Mouse (Mus musculus) kidney, adult 11 months (tissue): ENCODE measurements around the gene Sh2b1.
"Not testable (repeated sequence)": the region's sequence is repeated elsewhere in the genome, so short reads cannot be mapped to it uniquely, and the experiment has no call there.

Experiments
- DNase-seq: peaks from one replicate; pipeline ENCODE4 v3.0.0; 2022

Sh2b1 gene

GRCm38 (mm10) chr7:126474993-126475581, at the start of gene Sh2b1:
Gene Sh2b1 (minus strand): TSS chr7:126475424.
- DNase-seq: peak; percentile 91

DNA sequence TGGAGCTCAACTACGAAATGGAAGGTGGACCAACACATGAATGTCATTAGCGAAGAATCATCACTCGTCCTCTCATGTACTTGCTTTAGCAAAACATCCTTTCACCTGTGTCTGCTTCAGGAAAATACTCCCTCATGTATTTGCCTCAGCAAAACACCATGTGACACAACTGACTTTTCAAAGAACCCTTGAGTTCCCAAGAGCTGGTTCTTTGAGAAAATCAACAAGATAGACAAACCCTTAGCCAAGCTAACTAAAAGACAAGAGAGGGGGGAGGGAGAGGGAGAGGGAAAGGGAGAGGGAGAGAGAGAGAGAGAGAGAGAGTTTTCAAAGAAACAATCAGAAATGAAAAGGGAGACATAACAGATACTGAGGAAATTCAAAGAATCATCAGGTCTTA, 48.1 kb upstream of the Sh2b1 start:
- no peak for DNase-seq

GRCm38 (mm10) chr7:126519513-126519912, 44.3 kb upstream of the Sh2b1 start:
- no peak for DNase-seq

GRCm38 (mm10) chr7:126518261-126518941, 43.2 kb upstream of the Sh2b1 start:
- DNase-seq: no peak

- no peak for DNase-seq
Observed at GRCm38 (mm10) chr7:126511287-126511686, 36.1 kb upstream of the Sh2b1 start.

GRCm38 (mm10) chr7:126507126-126507778, 32.0 kb upstream of the Sh2b1 start:
- no peak for DNase-seq

DNA sequence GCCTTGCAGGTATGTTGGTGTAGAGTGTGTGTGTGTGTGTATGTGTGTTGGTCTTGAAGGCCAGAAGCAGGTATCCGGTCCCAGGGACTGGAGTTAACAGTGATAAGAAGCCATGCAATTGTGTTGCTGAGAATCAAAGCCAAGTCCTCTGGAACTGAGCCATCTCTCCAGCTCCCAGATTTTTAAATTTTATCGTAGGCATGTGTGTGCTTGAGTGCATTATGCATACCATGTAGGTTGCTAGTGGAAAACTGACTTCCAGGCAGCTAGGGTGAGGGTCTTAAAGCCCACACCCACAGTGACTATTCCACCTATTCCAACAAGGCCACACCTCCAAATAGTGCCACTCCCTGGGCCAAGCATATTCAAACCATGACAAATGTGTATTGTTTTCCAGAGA, 29.7 kb upstream of the Sh2b1 start:
- no peak for DNase-seq

GRCm38 (mm10) chr7:126503273-126503878, 28.2 kb upstream of the Sh2b1 start, which contains the start of gene Atxn2l:
Gene Atxn2l (minus strand): TSS chr7:126503437.
- peak; percentile 98 for DNase-seq

DNA sequence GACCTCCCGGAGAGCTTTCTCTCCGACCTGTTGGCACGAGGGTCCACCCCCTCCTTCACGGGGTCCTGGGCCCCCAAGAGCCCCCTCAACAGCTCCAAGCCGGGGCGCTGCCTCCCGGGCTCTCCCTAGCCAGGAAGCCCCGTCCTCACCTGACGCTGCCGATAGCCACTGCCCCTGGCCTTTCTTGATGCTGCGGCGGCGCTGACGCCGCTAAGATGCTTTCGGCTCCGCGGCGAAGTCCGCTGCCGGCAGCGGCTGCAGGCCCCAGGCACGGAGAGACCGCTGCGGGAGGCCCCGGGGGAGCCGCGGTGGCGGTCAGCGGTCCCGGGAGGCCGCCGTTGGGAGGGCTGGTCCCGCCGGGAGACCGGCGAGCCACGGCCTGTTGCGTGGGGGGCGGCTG, 27.5 kb upstream of the Sh2b1 start:
- DNase-seq: no peak

DNA sequence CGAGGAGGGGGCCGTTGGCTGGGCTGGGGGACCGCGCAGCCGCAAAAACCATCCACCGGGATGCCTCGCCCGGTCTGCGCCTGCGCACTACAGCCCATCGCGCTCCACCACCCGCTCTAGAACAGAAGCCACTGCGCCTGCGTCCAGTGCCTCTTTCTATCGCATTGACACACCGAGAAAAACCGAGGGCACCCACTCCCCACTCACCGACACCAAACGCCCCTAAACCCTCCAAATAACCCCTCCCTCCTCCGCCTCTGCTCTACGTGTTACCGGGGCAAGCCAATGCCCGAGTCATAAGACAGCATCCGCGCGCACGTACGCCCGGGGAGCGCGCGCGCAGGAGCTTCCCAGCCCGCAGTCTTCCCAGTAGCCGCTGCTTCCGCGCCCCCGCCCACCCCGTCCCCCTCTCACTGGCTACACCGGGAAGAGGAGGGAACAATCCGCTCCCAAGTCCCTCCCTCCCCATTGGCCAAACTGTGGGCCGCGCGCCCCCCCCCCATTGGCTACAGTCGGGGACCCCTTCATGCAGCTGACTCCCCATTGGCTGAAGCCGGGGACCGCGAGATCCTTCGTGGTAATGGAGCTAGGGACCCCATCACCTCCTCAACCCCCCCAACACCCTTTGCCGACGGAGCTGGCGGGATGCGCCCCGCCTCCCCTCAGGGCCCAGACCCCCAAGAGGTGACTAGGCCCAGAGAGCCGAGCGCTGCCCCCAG, 27.0 kb upstream of the Sh2b1 start:
- DNase-seq: peak; percentile 93

DNA sequence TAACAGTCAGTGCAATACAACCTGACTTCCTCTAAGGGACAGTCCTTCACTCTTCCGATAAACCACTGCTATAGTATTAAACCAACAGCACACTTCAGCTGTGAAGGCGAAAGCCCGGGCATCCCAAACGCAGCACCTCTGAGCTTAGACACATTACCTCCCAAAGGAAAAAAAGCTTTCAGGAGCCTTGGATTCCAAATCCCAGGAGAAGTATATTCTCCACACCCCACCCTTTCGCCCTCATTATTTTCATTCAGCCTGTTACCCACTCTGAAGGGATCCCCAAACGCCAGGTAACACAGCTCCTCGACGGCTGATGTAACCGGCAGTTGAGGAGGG, 26.4 kb upstream of the Sh2b1 start:
- DNase-seq: no peak

DNA sequence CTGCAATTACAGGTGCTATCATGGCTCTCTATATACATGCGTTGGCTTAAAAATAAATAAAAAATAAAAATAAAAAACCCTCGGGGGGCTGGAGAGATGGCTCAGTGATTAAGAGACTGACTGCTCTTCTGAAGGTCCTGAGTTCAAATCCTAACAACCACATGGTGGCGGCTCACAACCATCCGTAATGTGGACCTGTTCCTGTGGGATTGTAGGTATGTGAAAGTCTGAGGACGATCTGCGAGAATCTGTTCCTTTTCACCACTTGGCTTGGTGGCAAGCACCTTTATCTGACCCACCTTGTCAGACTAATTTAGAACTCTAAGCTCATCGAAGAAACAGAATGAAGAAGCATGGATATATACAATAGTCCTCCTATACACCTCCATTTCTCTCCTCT, 24.2 kb upstream of the Sh2b1 start:
- no peak for DNase-seq

- DNase-seq: no peak
Observed at GRCm38 (mm10) chr7:126497966-126498365, 22.7 kb upstream of the Sh2b1 start.

GRCm38 (mm10) chr7:126496475-126496874, 21.3 kb upstream of the Sh2b1 start:
- DNase-seq: no peak

DNA sequence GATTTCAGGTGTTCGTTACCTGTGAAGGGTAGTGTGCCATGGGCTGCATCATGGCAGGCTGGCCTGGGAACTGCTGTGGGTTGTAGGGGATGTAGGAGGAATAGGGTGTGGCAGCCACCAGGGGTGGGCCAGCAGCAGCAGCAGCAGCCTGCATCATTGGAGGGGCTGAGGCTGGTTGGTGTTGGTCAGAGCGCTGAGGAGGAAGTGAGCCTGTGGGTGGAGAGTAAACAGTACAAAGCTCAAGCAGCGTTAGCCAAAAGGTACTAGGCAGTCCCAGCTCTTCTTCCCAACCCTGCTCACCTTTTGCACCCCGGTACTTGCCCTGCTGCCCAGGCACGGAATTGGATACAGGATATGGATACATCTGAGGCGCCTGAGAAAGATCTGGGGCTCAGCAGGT, 18.9 kb upstream of the Sh2b1 start:
- no peak for DNase-seq

DNA sequence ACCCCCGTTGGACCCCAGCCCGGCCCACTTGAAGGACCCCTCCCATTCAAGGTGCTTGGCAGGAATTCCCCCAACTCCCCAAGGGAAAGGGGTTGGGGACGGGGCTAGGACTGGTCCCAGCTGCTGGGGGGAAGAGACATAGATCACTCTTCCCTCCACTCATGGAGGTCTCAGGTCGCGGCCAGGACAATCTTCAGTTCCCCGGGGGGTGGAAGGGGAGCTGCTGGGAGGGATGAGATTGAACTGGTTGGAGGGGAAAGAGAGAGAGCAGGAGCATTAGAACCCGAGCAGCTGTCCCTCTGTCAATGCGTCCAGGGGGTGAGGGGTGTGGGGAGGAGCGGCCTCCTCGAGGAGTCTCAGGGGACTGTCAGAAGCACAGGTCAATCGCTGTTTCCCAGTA, 16.7 kb upstream of the Sh2b1 start:
- DNase-seq: no peak

DNA sequence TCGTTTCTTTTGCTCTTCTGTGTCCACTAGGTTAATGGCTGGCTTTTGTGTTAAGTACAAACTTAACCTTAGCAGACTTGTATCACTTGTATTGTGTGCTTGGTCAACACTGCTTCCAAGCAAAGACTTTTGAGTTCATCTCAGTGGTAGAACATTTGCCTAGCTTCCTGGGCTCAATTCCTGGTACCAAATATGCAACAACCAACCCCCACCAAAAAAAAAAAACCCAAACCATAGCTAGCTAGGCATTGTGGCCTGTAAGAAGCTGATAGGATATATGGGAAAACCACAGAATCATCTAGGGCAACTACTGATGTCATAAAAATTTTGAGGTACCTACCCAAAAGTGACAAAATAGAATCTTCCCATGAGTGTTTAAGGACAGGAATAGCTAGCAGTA, 15.8 kb upstream of the Sh2b1 start:
- DNase-seq: no peak

DNA sequence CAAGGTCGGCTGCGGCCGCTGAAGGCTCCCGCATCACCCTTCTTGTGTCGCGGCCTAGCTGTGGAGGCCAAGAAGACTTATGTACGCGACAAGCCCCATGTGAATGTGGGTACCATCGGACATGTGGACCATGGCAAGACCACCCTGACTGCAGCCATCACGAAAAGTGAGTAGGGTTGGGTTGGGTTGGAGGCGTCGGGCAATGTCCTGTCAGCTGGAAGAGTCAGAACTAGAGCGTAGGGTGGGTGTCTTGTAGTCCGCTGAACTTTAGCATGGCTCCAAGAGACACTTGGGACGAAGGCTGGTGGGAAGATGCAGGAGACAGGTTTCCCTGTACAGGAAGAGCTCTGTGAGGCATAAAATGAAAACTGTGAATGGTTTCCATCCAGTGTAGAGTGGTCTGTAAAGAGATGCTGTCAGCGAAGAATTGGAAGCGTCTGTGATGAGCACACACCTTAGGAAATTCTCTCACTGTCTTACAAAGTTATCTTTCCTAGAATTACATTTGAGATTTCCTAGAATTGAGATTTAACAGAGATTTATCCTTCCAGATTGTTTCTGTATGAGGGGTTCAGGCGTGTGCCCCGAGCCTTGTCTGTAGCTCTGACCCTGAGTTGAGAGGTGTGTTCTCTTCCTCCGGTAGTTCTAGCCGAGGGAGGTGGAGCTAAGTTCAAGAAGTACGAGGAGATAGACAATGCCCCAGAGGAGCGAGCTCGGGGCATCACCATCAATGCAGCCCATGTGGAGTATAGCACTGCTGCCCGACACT, 12.6 kb upstream of the Sh2b1 start:
- DNase-seq: not testable (repeated sequence)

DNA sequence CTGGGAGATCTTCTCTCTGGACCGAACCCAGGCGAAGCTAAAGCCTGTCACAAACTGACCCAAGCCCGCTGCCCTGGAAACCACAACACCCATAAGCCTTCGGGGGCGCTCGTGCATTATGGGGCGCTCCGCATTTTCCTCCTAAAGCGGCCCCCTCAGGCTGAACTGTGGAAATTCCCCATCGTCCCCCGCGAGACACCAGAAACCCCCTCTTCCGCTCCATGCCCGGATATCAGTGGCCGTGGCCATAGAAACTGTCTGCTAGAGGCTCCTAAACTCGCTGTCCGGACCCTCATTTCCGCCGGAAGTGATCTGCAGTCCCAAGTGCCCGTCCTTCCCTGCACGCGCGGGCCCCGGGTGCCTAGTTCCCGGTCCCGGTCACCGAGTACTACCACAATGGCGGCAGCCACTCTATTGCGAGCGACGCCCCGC, 11.8 kb upstream of the Sh2b1 start, which contains the start of gene Tufm:
TSS of gene Tufm (plus strand) at position 310 of the 432 bp plus-strand sequence.
- peak; percentile 98 for DNase-seq

- peak; percentile 94 for DNase-seq
Observed at GRCm38 (mm10) chr7:126482392-126482871, 7.2 kb upstream of the Sh2b1 start.

GRCm38 (mm10) chr7:126481699-126482098, 6.5 kb upstream of the Sh2b1 start:
- no peak for DNase-seq

DNA sequence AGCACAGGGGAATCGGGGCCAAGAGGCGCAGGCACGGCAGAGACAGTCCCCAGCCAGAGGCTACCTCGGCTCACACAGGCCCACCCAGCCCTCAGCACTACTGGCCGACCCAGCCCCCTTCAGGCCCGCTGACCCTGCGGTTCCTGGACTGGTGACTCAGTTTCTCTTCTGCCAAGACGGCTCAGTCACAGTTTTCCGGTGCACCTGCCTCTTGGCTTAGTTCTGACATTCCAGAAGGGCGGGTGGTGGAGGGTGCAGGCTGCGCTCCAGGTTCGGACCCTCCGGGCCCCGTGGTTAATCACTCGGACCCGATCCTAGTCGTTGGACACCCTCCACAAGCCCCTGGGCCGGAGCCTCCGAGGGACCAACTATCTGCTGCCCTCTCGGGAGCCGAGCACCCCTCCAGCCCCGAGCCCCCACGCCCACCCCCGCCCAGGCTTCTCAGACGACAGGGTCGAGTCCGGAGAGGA, 703 bp downstream of the Sh2b1 start:
- peak; percentile 25 for DNase-seq
